Mouse (Mus musculus) testis, postnatal 10 days (tissue): ENCODE results near the gene Clec1b.

Experiments
- DNase-seq: peaks from one replicate; pipeline ENCODE4 v3.0.0; 2021; ENCODE audit warnings: low spot score

Clec1b gene

DNA sequence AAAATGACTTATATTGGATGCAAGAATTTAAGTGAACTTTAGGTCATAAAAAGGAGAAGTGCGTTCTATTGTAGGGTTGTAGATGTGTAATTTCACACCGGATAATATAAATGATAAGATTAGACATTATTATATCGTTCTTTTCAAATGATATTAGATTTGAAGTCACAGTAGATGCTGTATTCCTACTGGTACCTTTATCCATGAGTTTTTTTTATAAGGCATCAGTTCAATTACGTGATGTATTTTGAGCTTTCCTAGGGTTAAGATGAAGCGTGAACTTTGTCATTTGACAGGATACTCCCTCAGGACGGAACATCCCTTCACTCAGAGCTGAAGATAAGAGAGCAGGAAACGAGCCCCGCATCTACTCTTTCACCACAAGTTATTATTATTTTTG is at the start of gene Clec1b:
Gene Clec1b (plus strand): TSS at position 301 of the 400 bp plus-strand sequence.
- DNase-seq, result no peak

DNA sequence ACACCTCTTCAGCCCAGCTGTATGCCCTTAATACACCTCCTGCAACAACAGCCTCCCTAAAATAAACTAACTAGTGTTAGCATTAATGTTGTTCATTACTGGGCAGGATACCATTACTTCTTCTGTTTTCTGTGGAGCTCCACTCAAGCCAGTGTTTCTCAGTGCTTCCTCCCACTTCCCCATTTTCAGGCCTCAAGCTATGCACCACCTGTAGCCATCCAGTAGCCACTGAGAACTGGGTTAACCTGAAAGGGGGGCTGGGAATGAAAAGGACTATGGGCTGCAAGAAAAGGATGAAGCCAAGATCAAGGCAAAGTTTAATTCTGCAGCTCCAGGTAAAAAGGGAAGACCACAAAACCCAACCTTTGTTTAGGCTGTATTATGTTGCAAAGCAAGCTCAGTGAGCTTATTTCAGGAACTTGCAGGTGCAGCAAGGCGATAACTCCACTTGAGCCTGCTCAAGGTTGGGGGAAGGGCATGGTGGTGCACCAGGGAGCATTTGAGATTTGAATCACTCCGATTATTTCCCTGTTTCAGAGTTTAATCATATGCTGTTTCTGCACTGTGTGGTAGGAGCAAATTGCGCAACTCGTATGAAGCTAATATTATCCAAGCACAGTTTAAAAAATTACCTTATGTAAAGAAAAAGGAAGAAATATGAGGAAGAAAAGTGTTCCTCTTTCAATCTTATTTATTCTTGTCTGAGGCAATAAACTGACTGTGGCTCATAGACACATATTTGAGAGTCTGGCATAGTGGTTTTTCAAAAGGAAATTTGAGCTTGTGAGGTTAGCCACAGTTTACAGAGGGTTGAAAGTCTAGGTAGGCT is 47.4 kb upstream of the Clec1b start:
- DNase-seq, result no peak

DNA sequence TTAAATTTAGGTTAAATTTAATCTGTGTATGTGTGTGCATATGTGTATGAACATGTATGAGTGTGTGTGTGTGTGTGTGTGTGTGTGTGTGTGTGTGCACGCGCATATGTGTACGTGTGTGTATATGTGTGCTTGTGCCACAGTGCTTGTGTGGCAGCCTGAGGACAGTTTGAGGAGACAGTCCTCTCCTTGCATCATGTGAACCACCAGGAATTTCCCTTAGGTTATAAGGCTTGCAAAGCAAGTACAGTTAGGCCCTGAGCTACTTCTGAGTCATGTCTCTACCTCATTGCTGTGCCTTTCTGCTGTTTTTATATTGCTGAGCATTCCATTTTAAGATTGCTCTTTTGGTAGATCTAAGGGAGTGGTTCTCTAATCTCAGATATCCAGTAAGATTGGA is 46.0 kb upstream of the Clec1b start:
- DNase-seq, result no peak

DNA sequence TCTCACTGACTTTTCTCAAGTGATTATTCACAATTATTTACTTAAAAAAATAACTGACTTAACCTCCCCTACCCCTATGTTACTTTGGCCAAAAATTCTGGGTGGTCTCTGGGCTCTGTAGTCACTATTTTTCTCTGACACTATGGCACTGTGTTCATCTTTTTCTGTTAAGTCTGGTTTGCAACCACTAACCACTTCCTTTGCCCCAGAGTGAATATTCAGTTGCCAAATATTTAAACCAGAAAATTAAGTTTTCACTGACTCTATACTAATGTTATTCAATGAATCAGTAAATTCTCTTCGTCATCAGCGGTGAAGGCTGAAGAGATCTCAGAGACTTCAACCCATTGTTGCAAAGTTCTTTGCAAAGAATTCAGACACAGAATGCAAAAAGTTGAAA is 41.3 kb upstream of the Clec1b start:
- DNase-seq, result no peak

DNA sequence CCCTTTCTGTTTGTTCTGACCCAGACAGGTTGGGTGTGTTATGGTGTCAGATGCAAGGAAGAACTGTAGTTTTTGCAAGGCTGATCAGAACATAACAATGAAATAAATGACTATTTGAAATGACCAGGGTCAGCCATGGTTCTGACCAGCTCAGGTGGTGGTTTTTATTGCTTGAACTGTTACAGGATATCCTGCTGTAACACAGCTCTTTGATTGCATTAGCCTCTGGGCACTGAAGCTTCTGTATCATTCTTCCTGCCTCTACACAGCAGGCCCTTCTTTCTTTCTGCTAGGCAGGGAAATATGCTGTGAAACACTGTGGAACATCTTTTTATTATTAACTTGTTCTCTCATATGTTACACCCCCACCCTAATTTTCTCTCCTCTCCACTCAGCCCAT is 40.7 kb upstream of the Clec1b start:
- DNase-seq, result no peak

DNA sequence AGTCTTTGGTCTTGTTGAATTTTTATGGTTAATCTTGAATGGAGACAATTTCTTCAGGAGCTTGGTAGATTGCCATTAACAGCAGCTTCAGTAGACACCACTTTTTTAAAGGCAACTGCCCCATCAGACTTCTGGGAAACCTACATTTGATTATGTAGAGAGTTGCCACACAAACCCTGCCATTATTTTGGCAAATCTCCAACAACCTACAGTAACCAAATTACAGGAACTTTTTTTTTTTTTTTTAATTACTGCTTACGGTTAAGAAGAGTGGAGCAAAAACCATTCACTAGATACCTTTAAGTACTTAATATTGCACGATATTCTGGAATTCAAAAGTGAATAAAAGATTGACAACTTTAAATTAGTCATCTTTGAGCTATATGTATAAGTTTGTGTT is 37.6 kb upstream of the Clec1b start:
- DNase-seq, result no peak

DNA sequence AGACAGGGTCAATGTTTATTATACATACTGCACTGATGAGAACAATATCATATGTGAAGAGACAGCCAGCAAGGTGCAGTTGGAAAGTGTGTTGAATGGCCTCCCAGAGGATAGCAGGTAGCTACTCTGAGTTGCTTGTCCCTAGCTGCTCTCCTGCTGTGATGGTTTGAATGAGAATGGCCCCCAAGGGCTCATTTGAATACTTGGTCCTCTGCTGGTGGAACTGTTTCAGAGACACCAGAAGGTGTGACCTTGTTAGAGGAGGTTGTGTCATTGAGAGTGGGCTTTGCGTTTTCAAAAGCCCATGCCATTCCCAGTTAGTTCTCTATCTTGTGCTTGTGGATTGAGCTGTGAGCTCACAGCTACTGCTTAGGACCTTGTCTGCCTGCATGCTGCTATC is 33.2 kb upstream of the Clec1b start:
- DNase-seq, result no peak

DNA sequence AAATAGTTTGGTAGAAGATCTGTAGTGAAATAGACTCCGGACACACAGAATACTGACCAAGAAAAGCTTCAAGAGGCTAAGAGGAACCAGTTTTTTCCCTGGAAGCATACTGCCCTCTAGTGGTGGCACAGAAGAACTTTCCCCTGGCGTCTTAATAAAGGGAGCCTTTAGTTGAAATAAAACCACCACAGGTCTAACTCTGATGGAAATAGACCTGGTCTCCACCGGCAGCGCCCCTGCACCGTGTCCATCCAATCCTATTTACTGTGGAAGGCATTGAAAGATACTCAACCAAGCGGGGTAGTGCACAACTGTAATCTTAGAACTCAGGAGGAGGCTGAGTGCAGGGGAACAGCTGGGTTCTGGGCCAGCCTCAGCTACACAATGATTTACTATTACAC is 31.1 kb upstream of the Clec1b start:
- peak; percentile 41 for DNase-seq

DNA sequence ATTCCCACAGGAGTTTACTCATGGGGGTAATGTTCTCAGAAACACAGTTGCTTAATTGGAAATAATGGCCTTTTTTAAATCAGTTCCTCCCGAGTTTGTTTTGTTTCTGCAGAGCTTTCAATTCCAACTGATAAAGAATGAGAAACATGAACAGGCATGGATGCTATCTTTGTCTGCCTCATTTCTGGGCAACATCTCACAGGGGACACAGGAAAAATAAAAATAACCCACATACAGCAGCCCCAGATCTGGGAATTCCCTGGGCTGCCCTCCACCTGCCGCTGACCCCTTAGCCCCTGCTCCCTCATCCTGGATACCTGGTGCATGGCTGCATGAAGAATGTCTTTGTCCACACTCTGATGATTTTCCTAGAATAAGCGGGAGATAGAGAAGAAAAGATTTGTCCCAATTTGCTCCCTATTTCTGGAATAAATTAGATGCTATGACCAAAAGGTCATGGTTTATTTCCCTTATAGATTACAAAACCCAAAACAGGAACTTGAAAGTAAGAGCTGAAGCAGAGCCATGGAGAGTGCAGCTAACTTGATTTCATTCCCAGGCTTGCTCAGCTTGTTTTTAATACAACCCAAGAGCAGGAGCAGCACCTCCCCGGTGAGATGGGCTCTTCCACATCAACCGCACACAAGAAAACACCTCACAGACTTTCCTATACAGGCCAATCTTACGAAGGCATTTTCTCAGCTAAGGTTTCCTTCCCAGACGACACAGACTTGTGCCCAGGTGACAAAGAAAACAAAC is 27.5 kb upstream of the Clec1b start:
- DNase-seq, result no peak

DNA sequence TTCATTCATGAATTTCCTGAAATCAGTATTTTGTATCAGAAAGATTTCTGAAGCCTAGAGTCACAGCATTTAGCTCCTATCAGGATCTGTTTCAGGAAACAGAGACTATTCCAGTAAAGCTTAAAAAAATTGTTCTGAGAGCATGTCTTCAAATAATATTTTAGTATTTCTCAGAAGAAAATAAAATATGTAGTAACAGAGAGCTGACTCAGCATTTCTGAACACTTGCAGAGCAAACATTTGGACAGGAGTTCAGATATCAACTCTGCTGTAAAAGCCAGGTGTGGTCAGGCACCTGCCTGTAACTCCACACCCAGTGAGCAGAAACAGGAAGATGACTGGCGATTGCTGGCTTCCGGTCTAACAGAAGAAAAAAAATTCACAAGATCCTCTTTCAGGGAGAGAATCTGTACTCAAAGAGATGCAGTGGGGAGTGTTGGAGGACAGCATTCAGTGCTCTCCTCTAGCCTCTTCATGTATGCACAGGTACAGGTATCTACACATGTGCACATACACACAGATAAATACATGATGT is 22.1 kb upstream of the Clec1b start:
- no peak for DNase-seq

DNA sequence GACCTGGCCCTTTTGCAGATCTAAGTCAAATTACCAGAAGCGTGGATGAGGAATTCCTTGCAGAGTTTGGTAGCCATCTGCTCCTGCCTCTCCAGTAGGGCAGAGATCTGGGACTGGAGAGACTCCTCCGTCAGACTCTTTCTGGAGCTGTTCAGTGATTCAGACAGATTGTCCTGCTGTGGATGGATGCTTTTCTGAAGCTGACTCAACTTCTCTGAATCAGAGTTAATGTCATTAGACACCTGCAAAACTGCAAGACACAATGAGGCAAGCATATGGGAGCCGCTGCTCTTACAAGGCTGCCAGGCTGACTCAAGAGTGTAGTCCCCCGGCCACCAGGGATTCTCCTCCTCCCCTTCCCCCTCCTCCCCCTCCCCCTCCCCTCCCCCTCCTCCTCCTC is 16.6 kb upstream of the Clec1b start:
- DNase-seq, result no peak

DNA sequence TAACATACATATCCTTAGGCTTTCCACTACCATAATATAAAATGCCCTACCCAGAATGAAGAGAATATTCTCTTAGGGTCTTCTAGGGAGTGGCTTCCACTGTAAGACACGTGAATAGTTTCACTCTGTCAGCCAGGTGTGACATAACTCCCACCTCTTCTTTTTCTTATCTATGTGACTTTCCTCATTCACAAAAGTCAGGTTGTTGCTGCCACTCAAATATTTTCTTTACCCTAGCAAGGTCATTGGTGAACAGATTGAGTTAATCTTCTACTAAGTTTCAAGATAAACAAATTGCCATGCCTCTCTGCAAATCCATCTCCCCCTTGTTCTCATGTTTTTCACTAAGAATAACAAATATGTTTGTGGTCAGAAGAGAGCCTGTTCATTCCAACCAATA is 15.4 kb upstream of the Clec1b start:
- DNase-seq, result no peak

DNA sequence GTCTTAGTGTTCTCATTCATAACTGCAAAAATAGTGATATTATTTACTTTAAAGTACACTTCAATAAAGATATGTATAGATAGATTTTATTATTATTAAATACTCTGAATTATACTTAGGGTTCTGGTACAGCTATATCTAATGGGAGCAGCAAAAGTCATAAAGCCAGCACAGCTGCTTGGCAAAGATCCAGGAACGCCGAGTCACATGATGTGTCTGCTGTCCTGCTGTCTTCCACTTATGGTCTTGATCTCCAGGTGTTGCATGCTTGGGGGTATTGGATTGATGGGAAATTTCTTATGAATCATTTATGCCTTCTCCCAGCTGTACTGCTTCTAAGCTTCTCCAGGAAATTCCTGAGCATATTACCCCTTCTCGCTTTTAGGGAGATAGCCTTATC is 13.6 kb upstream of the Clec1b start:
- DNase-seq, result peak; percentile 65

DNA sequence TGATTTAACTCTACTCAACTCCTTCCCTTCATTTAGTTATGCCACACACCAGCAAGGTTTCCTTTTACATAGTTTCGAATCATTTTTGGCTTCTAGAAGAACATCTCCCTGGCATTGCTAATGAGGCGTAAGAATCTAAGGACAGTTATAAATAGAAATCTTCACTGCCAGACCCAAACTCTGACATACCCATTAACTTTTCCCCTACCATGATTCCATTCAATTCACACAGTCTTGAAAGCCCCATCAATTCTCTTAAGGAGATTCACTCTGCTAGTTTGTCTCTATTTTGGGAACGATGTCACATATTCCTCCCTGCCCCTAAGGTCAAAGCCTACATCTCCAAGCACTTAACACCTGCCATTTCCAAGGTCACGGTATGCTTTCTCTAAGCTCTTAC is 12.1 kb upstream of the Clec1b start:
- DNase-seq, result no peak

DNA sequence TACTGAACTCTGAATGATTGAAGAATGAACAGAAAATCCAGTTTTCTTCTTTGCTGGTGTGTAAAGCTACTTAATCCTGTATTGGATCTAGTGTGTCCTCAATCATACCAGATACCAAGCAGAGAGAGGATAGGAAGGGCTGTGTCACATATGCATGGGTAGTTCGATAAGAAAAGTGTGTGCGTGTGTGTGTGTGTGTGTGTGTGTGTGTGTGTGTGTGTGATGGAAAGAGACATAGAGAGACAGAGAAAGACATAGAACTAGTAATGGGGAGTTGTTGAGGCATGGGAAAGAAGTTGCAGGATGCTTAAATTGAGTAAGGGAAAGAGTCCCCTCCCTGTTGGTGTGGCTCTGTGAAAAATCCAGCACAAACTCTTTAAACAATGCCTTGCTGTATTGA is 11.3 kb upstream of the Clec1b start, which contains the start of gene Clec12b:
Gene Clec12b (minus strand): TSS at position 101 of the 400 bp plus-strand sequence.
- no peak for DNase-seq

DNA sequence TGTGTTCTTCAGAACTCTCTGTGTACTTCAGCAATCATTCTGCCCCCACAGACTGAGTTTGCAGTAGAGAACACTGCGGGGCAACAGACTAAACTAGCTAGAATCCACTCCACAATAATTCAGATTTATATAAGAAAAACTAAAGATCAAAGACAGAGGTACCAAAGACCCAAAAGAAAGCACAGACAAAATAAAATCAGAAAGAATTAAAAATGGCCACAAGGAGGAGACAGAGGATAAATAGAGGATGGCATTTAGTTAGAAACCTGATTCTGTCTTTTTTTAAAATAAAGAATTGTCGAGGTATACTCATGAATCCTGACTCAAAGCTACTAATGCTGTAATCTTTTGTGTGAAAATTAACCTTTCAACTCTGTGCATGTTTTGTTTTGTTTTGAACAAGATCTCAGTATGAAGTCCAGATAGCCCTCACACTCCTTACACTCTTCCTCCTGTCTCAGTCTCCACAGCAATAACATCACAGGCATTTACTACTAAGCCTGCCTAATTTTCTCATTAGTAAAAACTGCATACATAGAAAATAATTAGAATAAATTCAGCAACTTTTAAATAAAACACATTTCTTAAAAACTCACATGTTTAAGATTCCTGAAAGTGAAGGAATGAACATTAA is 3.9 kb upstream of the Clec1b start:
- no peak for DNase-seq

DNA sequence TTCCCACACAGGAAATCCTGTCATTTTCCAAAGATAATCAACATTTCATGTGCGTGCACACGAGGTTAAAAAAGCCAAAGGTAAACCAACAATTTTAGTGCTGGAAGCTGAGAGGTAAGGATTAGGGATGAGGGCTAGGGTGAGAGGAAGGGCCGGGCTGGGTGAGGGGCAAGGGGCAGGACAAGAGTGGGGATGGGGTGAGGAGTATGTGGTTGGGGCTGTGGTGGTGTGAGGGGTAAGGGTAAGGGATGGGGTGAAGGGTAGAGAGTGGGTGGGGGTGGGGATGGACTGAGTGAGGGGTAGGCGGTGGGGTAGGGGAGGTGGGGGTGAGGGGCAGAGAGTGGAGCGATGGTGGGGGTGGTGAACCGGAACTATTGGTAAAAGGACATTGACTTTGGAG is 3.4 kb upstream of the Clec1b start:
- no peak for DNase-seq

DNA sequence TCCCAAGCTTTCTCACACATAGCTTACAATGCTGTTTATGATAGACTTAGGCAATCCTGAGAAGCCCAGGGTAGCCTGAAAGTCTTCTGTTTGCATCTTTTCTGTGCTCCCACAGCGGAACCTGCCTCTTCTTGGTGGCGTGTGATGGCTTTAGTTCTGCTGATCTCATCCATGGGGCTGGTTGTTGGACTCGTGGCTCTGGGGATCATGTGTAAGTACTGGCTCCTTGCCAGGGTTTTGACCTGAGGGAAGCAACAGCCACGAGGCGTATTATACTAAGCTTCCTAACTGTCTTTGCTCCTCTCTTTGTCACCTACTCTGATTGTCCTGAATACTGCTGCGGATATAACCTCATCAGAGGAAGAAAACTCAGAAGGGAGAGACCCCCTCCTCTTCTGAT is 2.8 kb downstream of the Clec1b start:
- DNase-seq, result no peak

DNA sequence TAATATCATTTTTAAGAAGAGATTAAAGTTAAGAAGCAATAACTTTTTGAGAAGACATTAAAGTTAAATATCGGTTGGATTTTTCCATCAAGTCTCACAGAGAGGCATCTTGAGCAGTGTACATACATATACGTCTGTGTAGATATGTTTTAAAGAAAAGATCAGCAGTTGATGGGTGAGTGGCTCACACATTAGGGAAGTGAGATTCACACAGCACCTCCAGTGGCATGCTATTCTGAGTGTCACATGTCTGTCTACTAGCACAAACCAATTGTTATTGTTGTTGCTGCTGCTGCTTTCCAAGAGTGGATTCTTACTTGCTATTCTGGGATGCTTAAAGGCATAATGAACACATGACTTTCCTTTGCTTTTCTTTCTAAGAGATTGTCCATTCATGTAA is 5.3 kb downstream of the Clec1b start:
- no peak for DNase-seq

DNA sequence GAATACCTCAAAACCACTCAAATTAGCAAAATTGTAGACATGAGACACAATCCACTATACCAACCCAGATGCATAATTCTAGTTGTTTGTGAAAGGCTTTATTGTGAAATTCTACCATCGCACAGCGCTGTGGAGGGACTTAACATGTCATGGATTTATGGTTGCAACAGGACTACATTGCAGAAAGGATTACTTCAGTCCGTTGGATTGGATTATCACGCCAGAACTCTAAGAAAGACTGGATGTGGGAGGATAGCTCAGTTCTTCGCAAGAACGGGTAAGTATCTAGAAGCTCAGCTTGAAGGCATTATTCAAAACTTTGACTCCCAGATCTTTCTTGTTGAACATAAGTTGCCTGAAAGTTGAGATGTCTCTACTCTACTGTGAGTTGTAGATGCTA is 6.3 kb downstream of the Clec1b start:
- DNase-seq, result no peak

DNA sequence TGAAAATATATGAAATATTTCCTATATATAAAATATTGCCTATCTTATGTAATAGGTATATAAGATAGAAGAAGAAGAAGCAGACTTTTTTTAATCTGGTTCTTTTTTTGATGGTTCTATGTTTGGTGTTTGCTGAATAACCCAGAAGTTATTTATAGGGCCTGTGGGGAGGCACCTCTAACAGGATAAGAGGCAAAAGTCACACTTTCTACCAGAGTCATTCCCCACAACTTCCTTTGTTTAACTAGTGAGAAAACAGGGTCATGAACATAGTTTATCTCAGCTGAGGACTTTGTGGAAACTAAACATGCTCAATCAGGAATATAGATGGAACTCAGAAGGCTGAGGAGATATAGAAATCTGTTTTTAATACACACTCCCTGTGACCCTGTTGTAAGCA is 8.9 kb downstream of the Clec1b start:
- DNase-seq, result no peak

DNA sequence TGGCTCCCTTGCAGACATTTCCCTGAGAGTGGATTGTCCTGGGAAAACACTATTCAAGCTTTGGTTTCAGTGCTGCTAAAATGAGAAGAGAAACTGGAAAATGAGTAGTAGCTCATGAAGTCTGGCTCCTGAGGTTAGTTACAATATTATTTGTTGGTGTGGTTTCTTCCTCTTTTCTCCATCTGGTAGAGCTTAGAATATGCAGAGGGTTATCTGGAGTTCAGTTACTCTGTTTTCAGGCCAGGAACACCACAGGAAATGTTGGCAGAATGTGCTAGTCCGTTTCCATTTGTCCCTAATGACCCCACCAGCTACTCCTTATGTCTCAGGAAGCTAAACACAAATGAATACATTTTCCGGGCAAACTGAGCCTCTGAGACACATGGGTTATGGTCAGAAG is 10.2 kb downstream of the Clec1b start:
- no peak for DNase-seq

DNA sequence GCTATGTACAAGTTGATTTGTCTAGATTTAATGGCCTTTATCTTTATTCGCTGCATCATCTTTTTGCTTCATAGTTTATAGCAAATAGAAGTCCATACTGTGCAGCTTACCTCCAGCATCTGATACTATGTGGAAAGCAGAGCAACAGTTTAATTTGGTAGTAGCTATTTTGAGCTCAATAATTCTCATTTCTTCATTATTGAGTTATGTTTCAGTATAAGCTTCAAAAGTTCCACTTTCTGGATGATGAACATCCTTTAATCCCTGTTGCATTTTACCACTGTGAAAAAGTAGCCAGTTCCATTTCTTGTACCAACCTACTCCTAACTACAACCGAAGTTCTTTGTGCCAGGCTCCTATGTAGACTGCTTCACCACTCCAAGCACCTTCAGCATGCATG is 11.5 kb downstream of the Clec1b start, which contains the start of gene Clec9a:
Gene Clec9a (plus strand): TSS at position 301 of the 400 bp plus-strand sequence.
- no peak for DNase-seq
